Mouse (Mus musculus): ENCODE data around the gene Tbc1d5.

GRCm38 (mm10) chr17:50906630-50907029 lies 272.5 kb downstream of the Tbc1d5 start:
- TF ChIP-seq CTCF (IDR thresholded peaks at IDR 0.05; ENCODE audit: insufficient read depth, low read length) (no peak), POLR2A (IDR thresholded peaks at IDR 0.05; ENCODE audit: borderline replicate concordance, extremely low read depth, low read depth, low read length) (no peak)

All from lung, adult 2 months (tissue).